14 mouse cellular contexts compared by ENCODE assay signal in genomic region chr7:122046813-122047212, GRCm38 (mm10). TPM values are rescaled to one million over a fixed set of nuclear protein-coding genes. Genes with fewer than 3 reads are reported as not detected.
DNase-seq lines count a peak whose midpoint lies in the region; ATAC-seq lines count a peak whose summit lies in the region.
"Had no signal": no experiment of that assay in that cellular context is flagged by ENCODE, and none has a peak within 500 bp of the region (broad histone marks: within the 10 kb centered on the region; RNA-seq: fewer than 3 reads in every experiment).

No protein-coding gene starts in this region.

- H3K9me3 ChIP-seq in liver, embryonic 11.5 days (ENCODE audit: control insufficient read depth, low read length) = no peaks in the 10 kb centered on the region
- no peaks in the 10 kb centered on the region for H3K9me3 ChIP-seq in intestine, embryonic 16.5 days (ENCODE audit: control insufficient read depth, low read length)
- H3K9me3 ChIP-seq: limb, embryonic 12.5 days; midbrain, embryonic 13.5 days had no signal

- H3K4me2 ChIP-seq in liver, embryonic 11.5 days = no peak overlapping the region
- no peak overlapping the region for H3K4me2 ChIP-seq in intestine, embryonic 16.5 days (ENCODE audit: low read depth, low read length)
- H3K4me2 ChIP-seq: limb, embryonic 12.5 days; midbrain, embryonic 13.5 days had no signal

- ATAC-seq in liver, embryonic 11.5 days (replicated peaks; ENCODE audit: low FRiP score) = peak; percentile 55; the same call in 1 of the 2 replicates
- ATAC-seq in granulocyte monocyte progenitor cell, adult 5-6 weeks (replicated peaks; ENCODE audit: poor library complexity, severe bottlenecking) = peak; percentile 90
- peak; percentile 72 for ATAC-seq in intestine, embryonic 16.5 days
- peak; percentile 91 for ATAC-seq in megakaryocyte-erythroid progenitor cell, adult 5-6 weeks (replicated peaks; ENCODE audit: low FRiP score, low TSS enrichment, poor library complexity, severe bottlenecking)
- ATAC-seq: midbrain, embryonic 13.5 days had no signal

- no peak overlapping the region; the same call in 1 of the 2 replicates for H3K27ac ChIP-seq in liver, embryonic 11.5 days (ENCODE audit: low read depth, low read length)
- H3K27ac ChIP-seq in intestine, embryonic 16.5 days (ENCODE audit: low read length) = peak overlapping the region; percentile 55
- H3K27ac ChIP-seq: limb, embryonic 12.5 days; midbrain, embryonic 13.5 days had no signal

- no peak overlapping the region for H3K9ac ChIP-seq in liver, embryonic 11.5 days (ENCODE audit: low read depth, low read length)
- no peak overlapping the region for H3K9ac ChIP-seq in intestine, embryonic 16.5 days (ENCODE audit: low read depth, low read length)
- H3K9ac ChIP-seq: limb, embryonic 12.5 days; midbrain, embryonic 13.5 days had no signal

- H3K36me3 ChIP-seq in liver, embryonic 11.5 days (ENCODE audit: control insufficient read depth, insufficient read depth, low read length) = peaks cover 16% of the 10 kb centered on the region; the same call in 1 of the 2 replicates
- H3K36me3 ChIP-seq in intestine, embryonic 16.5 days (ENCODE audit: control insufficient read depth, insufficient read depth, low read length) = no peaks in the 10 kb centered on the region

- 37% methylated on average over 2 of the region's 2 CpGs for WGBS in liver, embryonic 11.5 days
- 67% methylated on average over 2 of the region's 2 CpGs for WGBS in intestine, embryonic 16.5 days

- peaks cover 29% of the 10 kb centered on the region for H3K4me1 ChIP-seq in liver, embryonic 11.5 days (replicated peaks; ENCODE audit: control insufficient read depth, insufficient read depth, low read length)
- H3K4me1 ChIP-seq in intestine, embryonic 16.5 days (ENCODE audit: control insufficient read depth, insufficient read depth, low read length) = peaks cover 11% of the 10 kb centered on the region
- H3K4me1 ChIP-seq: limb, embryonic 12.5 days; midbrain, embryonic 13.5 days had no signal

- no peak for DNase-seq in liver, embryonic 11.5 days (ENCODE audit: low spot score)
- DNase-seq in liver = no peak
- DNase-seq in lung, postnatal 14 days = no peak
- no peak for DNase-seq in kidney, postnatal 36 days
- DNase-seq: cerebellum, adult 8-10 months; gastrocnemius, postnatal 14 days; kidney, postnatal 14 days had no signal

- no peak overlapping the region for H3K4me3 ChIP-seq in liver, embryonic 11.5 days (ENCODE audit: low read depth, low read length)
- no peak overlapping the region for H3K4me3 ChIP-seq in intestine, embryonic 16.5 days (ENCODE audit: low read length)
- H3K4me3 ChIP-seq: erythroblast, embryonic 14.5 days; limb, embryonic 12.5 days; midbrain, embryonic 13.5 days had no signal

- no peaks in the 10 kb centered on the region for H3K27me3 ChIP-seq in liver, embryonic 11.5 days (replicated peaks; ENCODE audit: control insufficient read depth, insufficient read depth, low read length)
- no peaks in the 10 kb centered on the region for H3K27me3 ChIP-seq in intestine, embryonic 16.5 days (replicated peaks; ENCODE audit: control insufficient read depth, insufficient read depth, low read length)
- H3K27me3 ChIP-seq: CH12.LX; limb, embryonic 12.5 days; midbrain, embryonic 13.5 days had no signal

RNA-seq across cellular contexts. Expression of gene Ubfd1, which starts 20.2 kb away (rescaled TPM):
- 59.7 and 64.9 TPM in 2 replicates for polyA plus RNA-seq in liver, embryonic 11.5 days (2014; fragmentation: Nextera tagmentation; extraction: Ambion mirVana)
- 40.0 and 41.5 TPM in 2 replicates for total RNA-seq in granulocyte monocyte progenitor cell, adult 5-6 weeks (2014; fragmentation: Nextera tagmentation)
- total RNA-seq in granulocyte monocyte progenitor cell, adult 5-6 weeks (2017) = 35.7 and 36.5 TPM in 2 replicates
- 39.5 and 45.3 TPM in 2 replicates for polyA plus RNA-seq in intestine, embryonic 16.5 days (2015; fragmentation: Nextera tagmentation; extraction: Ambion mirVana)
- 37.7 and 39.4 TPM in 2 replicates for total RNA-seq in megakaryocyte-erythroid progenitor cell, adult 5-6 weeks (2014; fragmentation: Nextera tagmentation)
- total RNA-seq in megakaryocyte-erythroid progenitor cell, adult 5-6 weeks (2017) = 30.4 and 44.2 TPM in 2 replicates

RNA-seq across cellular contexts. Expression of gene Ears2, which starts 20.2 kb away (rescaled TPM):
- 16.1 and 18.0 TPM in 2 replicates for polyA plus RNA-seq in liver, embryonic 11.5 days (2014; fragmentation: Nextera tagmentation; extraction: Ambion mirVana)
- total RNA-seq in granulocyte monocyte progenitor cell, adult 5-6 weeks (2014; fragmentation: Nextera tagmentation) = 7.0 and 12.1 TPM in 2 replicates
- 5.8 and 7.2 TPM in 2 replicates for total RNA-seq in granulocyte monocyte progenitor cell, adult 5-6 weeks (2017)
- polyA plus RNA-seq in intestine, embryonic 16.5 days (2015; fragmentation: Nextera tagmentation; extraction: Ambion mirVana) = 19.4 and 20.7 TPM in 2 replicates
- 10.0 and 10.3 TPM in 2 replicates for total RNA-seq in megakaryocyte-erythroid progenitor cell, adult 5-6 weeks (2014; fragmentation: Nextera tagmentation)
- total RNA-seq in megakaryocyte-erythroid progenitor cell, adult 5-6 weeks (2017) = 7.1 and 8.9 TPM in 2 replicates

RNA-seq across cellular contexts. Expression of gene Gga2, which starts 25.8 kb away (rescaled TPM):
- 69.4 and 87.7 TPM in 2 replicates for polyA plus RNA-seq in liver, embryonic 11.5 days (2014; fragmentation: Nextera tagmentation; extraction: Ambion mirVana)
- total RNA-seq in granulocyte monocyte progenitor cell, adult 5-6 weeks (2014; fragmentation: Nextera tagmentation) = 22.6 and 24.3 TPM in 2 replicates
- total RNA-seq in granulocyte monocyte progenitor cell, adult 5-6 weeks (2017) = 19.2 and 21.0 TPM in 2 replicates
- 118 and 132 TPM in 2 replicates for polyA plus RNA-seq in intestine, embryonic 16.5 days (2015; fragmentation: Nextera tagmentation; extraction: Ambion mirVana)
- total RNA-seq in megakaryocyte-erythroid progenitor cell, adult 5-6 weeks (2014; fragmentation: Nextera tagmentation) = 39.0 and 40.3 TPM in 2 replicates
- 22.4 and 23.8 TPM in 2 replicates for total RNA-seq in megakaryocyte-erythroid progenitor cell, adult 5-6 weeks (2017)

RNA-seq across cellular contexts. Expression of gene Ndufab1, which starts 54.9 kb away (rescaled TPM):
- polyA plus RNA-seq in liver, embryonic 11.5 days (2014; fragmentation: Nextera tagmentation; extraction: Ambion mirVana) = 811 and 834 TPM in 2 replicates
- total RNA-seq in granulocyte monocyte progenitor cell, adult 5-6 weeks (2014; fragmentation: Nextera tagmentation) = 218 and 319 TPM in 2 replicates
- 102 and 116 TPM in 2 replicates for total RNA-seq in granulocyte monocyte progenitor cell, adult 5-6 weeks (2017)
- polyA plus RNA-seq in intestine, embryonic 16.5 days (2015; fragmentation: Nextera tagmentation; extraction: Ambion mirVana) = 981 and 993 TPM in 2 replicates
- 337 and 365 TPM in 2 replicates for total RNA-seq in megakaryocyte-erythroid progenitor cell, adult 5-6 weeks (2014; fragmentation: Nextera tagmentation)
- 59.5 and 174 TPM in 2 replicates for total RNA-seq in megakaryocyte-erythroid progenitor cell, adult 5-6 weeks (2017)
